Mouse (Mus musculus): Measurements from ENCODE around the gene Shf. TPM values are rescaled to one million over a fixed set of nuclear protein-coding genes. Genes with fewer than 3 reads are reported as not detected.

The Shf gene
- polyA plus RNA-seq, 1 experiment from 2014 or later = 1.2 TPM

GRCm38 (mm10) chr2:122312722-122313417, 56.1 kb downstream of the Shf start:
- Histone ChIP-seq H3K9me3 (ENCODE audit: low read length) (no peaks in the 10 kb centered on the region), H3K27me3 (ENCODE audit: insufficient read depth, low read length) (peaks cover 60% of the 10 kb centered on the region), H3K4me1 (ENCODE audit: insufficient read depth) (peaks cover 8% of the 10 kb centered on the region), H3K36me3 (replicated peaks; ENCODE audit: insufficient read depth, low read length) (no peaks in the 10 kb centered on the region), H3K4me2 (ENCODE audit: low read depth, low read length) (peak overlapping the region; percentile 53), H3K9ac (replicated peaks) (no peak overlapping the region), H3K27ac (ENCODE audit: low read depth) (no peak overlapping the region), H3K4me3 (ENCODE audit: low read depth, low read length) (peak overlapping the region; percentile 17)
- no peak for TF ChIP-seq EP300 (IDR thresholded peaks at IDR 0.05; ENCODE audit: low read depth)
- TF ChIP-seq CTCF (IDR thresholded peaks at IDR 0.05; ENCODE audit: low read depth) = peak; percentile 74
- ATAC-seq (no peak), DNase-seq (peak; percentile 73)
- 5% methylated on average over 27 of the region's 27 CpGs for WGBS (ENCODE audit: insufficient replicate concordance)

GRCm38 (mm10) chr2:122311561-122311960, 57.4 kb downstream of the Shf start:
- peaks cover 62% of the 10 kb centered on the region for H3K27me3 ChIP-seq (ENCODE audit: insufficient read depth, low read length)
- peaks cover 8% of the 10 kb centered on the region for H3K4me1 ChIP-seq (ENCODE audit: insufficient read depth)
- TF ChIP-seq EP300 (IDR thresholded peaks at IDR 0.05; ENCODE audit: low read depth) = no peak
- no peak for TF ChIP-seq CTCF (IDR thresholded peaks at IDR 0.05; ENCODE audit: low read depth)
- no peaks in the 10 kb centered on the region for H3K9me3 ChIP-seq (ENCODE audit: low read length)
- H3K4me3 ChIP-seq (ENCODE audit: low read depth, low read length) = no peak overlapping the region
- ATAC-seq = no peak
- no peak overlapping the region for H3K27ac ChIP-seq (ENCODE audit: low read depth)
- H3K9ac ChIP-seq (replicated peaks) = no peak overlapping the region
- 51% methylated on average over 2 of the region's 2 CpGs for WGBS (ENCODE audit: insufficient replicate concordance)
- no peaks in the 10 kb centered on the region for H3K36me3 ChIP-seq (replicated peaks; ENCODE audit: insufficient read depth, low read length)
- no peak for DNase-seq
- H3K4me2 ChIP-seq (ENCODE audit: low read depth, low read length) = no peak overlapping the region

GRCm38 (mm10) chr2:122309647-122310046, 59.3 kb downstream of the Shf start:
- H3K4me3 ChIP-seq (ENCODE audit: low read depth, low read length) = no peak overlapping the region
- no peak overlapping the region for H3K9ac ChIP-seq (replicated peaks)
- H3K4me1 ChIP-seq (ENCODE audit: insufficient read depth) = peaks cover 8% of the 10 kb centered on the region
- no peak overlapping the region for H3K4me2 ChIP-seq (ENCODE audit: low read depth, low read length)
- TF ChIP-seq CTCF (IDR thresholded peaks at IDR 0.05; ENCODE audit: low read depth) (no peak), EP300 (IDR thresholded peaks at IDR 0.05; ENCODE audit: low read depth) (no peak)
- H3K27ac ChIP-seq (ENCODE audit: low read depth) = no peak overlapping the region
- DNase-seq (no peak), ATAC-seq (no peak)
- H3K27me3 ChIP-seq (ENCODE audit: insufficient read depth, low read length) = peaks cover 58% of the 10 kb centered on the region
- H3K9me3 ChIP-seq (ENCODE audit: low read length) = no peaks in the 10 kb centered on the region
- WGBS (ENCODE audit: insufficient replicate concordance) = 33% methylated on average over 3 of the region's 3 CpGs
- H3K36me3 ChIP-seq (replicated peaks; ENCODE audit: insufficient read depth, low read length) = no peaks in the 10 kb centered on the region

DNA sequence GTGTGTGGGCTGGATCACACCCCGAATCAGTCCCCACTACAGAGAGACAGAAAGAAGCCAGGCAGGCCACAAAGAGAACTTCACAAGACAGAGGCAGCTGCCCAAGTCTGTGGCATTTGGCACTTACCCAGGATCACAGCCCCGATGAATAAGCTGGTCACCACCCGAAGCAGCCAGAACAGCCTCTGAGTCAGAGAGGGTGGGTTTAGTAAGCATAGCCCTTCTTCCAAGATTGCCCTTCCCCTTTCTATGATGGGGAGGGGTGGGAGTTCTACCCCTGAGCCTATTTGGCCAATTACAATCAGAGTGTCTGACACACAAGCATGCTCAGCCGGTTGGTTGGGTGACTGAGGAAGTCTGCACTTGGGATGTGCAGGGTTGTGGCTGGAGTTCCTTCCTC, 62.8 kb downstream of the Shf start:
- no peak overlapping the region for H3K9ac ChIP-seq (replicated peaks)
- no peak overlapping the region for H3K4me3 ChIP-seq (ENCODE audit: low read depth, low read length)
- WGBS (ENCODE audit: insufficient replicate concordance) = 30% methylated on average over 4 of the region's 4 CpGs
- DNase-seq (no peak), ATAC-seq (no peak)
- H3K4me1 ChIP-seq (ENCODE audit: insufficient read depth) = peaks cover 5% of the 10 kb centered on the region
- no peaks in the 10 kb centered on the region for H3K9me3 ChIP-seq (ENCODE audit: low read length)
- H3K4me2 ChIP-seq (ENCODE audit: low read depth, low read length) = no peak overlapping the region
- no peak overlapping the region for H3K27ac ChIP-seq (ENCODE audit: low read depth)
- H3K36me3 ChIP-seq (replicated peaks; ENCODE audit: insufficient read depth, low read length) = no peaks in the 10 kb centered on the region
- H3K27me3 ChIP-seq (ENCODE audit: insufficient read depth, low read length) = peaks cover 51% of the 10 kb centered on the region
- TF ChIP-seq CTCF (IDR thresholded peaks at IDR 0.05; ENCODE audit: low read depth) (no peak), EP300 (IDR thresholded peaks at IDR 0.05; ENCODE audit: low read depth) (no peak)

DNA sequence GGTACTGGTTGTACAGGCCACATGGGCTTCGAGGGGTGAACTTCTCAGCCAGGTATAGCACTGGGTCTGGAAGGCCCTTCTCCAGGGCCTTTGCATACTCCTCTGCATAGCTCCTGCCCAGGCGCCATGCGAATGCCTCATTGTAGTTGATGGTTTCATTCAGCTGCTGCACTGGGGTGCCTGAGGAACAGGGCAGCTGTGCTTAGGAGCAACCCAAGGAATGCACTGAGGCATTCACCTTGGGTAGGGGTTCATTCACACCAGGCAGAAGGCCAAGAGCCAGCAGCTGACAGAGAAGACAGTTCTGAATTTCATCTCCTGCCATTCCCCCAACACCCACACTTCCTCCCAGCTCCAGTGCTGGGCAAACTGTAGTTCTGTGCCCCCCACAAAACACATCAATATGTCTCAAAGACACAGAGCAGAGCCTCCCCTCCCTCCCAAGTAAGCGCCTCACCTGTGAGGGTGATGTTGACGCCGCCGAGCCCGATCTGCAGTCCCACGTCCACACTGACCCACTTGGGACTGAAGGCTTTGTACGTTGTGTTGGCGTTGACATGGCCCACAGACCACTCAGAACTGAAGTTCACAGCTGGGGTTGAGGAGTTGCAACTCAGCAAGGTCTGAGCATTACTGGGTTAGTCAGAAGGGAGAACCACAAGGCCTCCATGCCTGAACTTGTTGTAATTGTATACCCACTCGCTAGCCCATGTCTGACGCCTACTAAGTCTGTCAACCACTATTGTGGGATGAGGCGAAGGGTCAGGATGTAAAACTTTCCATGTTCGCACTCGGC, 63.7 kb downstream of the Shf start:
- no peak for TF ChIP-seq CTCF (IDR thresholded peaks at IDR 0.05; ENCODE audit: low read depth)
- no peak for TF ChIP-seq EP300 (IDR thresholded peaks at IDR 0.05; ENCODE audit: low read depth)
- peaks cover 9% of the 10 kb centered on the region for H3K4me1 ChIP-seq (ENCODE audit: insufficient read depth)
- peaks cover 54% of the 10 kb centered on the region for H3K27me3 ChIP-seq (ENCODE audit: insufficient read depth, low read length)
- ATAC-seq = no peak
- no peak overlapping the region for H3K27ac ChIP-seq (ENCODE audit: low read depth)
- H3K4me3 ChIP-seq (ENCODE audit: low read depth, low read length) = no peak overlapping the region
- no peak overlapping the region for H3K4me2 ChIP-seq (ENCODE audit: low read depth, low read length)
- no peak for DNase-seq
- 83% methylated on average over 16 of the region's 16 CpGs for WGBS (ENCODE audit: insufficient replicate concordance)
- no peaks in the 10 kb centered on the region for H3K9me3 ChIP-seq (ENCODE audit: low read length)
- no peaks in the 10 kb centered on the region for H3K36me3 ChIP-seq (replicated peaks; ENCODE audit: insufficient read depth, low read length)
- no peak overlapping the region for H3K9ac ChIP-seq (replicated peaks)

GRCm38 (mm10) chr2:122304544-122304943, 64.4 kb downstream of the Shf start:
- no peak overlapping the region for H3K4me2 ChIP-seq (ENCODE audit: low read depth, low read length)
- no peak for ATAC-seq
- WGBS (ENCODE audit: insufficient replicate concordance) = 91% methylated on average over 6 of the region's 6 CpGs

More at GRCm38 (mm10) chr2:122304544-122304943, 64.4 kb downstream of the Shf start:
- no peak for DNase-seq
- H3K27me3 ChIP-seq (ENCODE audit: insufficient read depth, low read length) = peaks cover 62% of the 10 kb centered on the region
- peaks cover 9% of the 10 kb centered on the region for H3K4me1 ChIP-seq (ENCODE audit: insufficient read depth)
- no peaks in the 10 kb centered on the region for H3K9me3 ChIP-seq (ENCODE audit: low read length)
- TF ChIP-seq EP300 (IDR thresholded peaks at IDR 0.05; ENCODE audit: low read depth) (no peak), CTCF (IDR thresholded peaks at IDR 0.05; ENCODE audit: low read depth) (no peak)
- H3K36me3 ChIP-seq (replicated peaks; ENCODE audit: insufficient read depth, low read length) = no peaks in the 10 kb centered on the region
- no peak overlapping the region for H3K9ac ChIP-seq (replicated peaks)
- no peak overlapping the region for H3K27ac ChIP-seq (ENCODE audit: low read depth)
- no peak overlapping the region for H3K4me3 ChIP-seq (ENCODE audit: low read depth, low read length)
